Mouse (Mus musculus) CD4-positive, CD25-positive, alpha-beta regulatory T cell, adult 4 months (primary cell): ENCODE data around the gene Enpp1. TPM values are rescaled to one million over a fixed set of nuclear protein-coding genes. Genes with fewer than 3 reads are reported as not detected.
A peak's percentile ranks its signal among the peaks of the same experiment; 100 is the strongest.

Source experiments
- ATAC-seq: one replicate; pipeline ENCODE4 v1.8.0; 2017
- polyA plus RNA-seq, 2 experiments: library from polyadenylated mRNA; unstranded; fragments of 100-300 nt; shearing (Covaris generic); gene quantifications; one replicate each; pipeline ENCODE4 v1.2.1; 2017

Enpp1 gene
- polyA plus RNA-seq, 2 experiments from 2014 or later = 9.4 to 11.0 TPM

GRCm38 (mm10) chr10:24596003-24596868 is 115.7 kb downstream of the Enpp1 start:
- no peak for ATAC-seq

GRCm38 (mm10) chr10:24595250-24596002 is 116.5 kb downstream of the Enpp1 start, which contains the start of gene Ccn2:
Gene Ccn2, plus strand, starts transcription at chr10:24595442.
- no peak for ATAC-seq

GRCm38 (mm10) chr10:24593556-24593955 is 118.4 kb downstream of the Enpp1 start:
- ATAC-seq = no peak

GRCm38 (mm10) chr10:24592969-24593368 is 119.0 kb downstream of the Enpp1 start:
- no peak for ATAC-seq

- ATAC-seq = no peak
Measured at GRCm38 (mm10) chr10:24592318-24592717, 119.6 kb downstream of the Enpp1 start.

- peak; percentile 64 for ATAC-seq
Measured at GRCm38 (mm10) chr10:24591741-24592140, 120.2 kb downstream of the Enpp1 start.

- peak; percentile 89 for ATAC-seq
Measured at GRCm38 (mm10) chr10:24591136-24591535, 120.8 kb downstream of the Enpp1 start.

- no peak for ATAC-seq
Measured at GRCm38 (mm10) chr10:24590546-24590945, 121.4 kb downstream of the Enpp1 start.

GRCm38 (mm10) chr10:24589238-24589637 is 122.7 kb downstream of the Enpp1 start:
- no peak for ATAC-seq

GRCm38 (mm10) chr10:24588824-24589223 is 123.1 kb downstream of the Enpp1 start:
- no peak for ATAC-seq

Other genes with a start within 250 kb of the Enpp1 start
- gene Ccn2, start 116.7 kb downstream of the Enpp1 start, polyA plus RNA-seq = not detected
- gene Enpp3, start 130.7 kb upstream of the Enpp1 start, polyA plus RNA-seq = under 1 TPM; 0.18 to 0.23 TPM
- gene Med23, start 157.8 kb upstream of the Enpp1 start, polyA plus RNA-seq = 10 to 100 TPM; 18.9 to 31.7 TPM
- 1 to 10 TPM; 2.2 to 3.3 TPM for gene Arg1, start 215.3 kb upstream of the Enpp1 start, polyA plus RNA-seq